Mouse (Mus musculus): ENCODE data around the gene Irs3. TPM values are rescaled to one million over a fixed set of nuclear protein-coding genes. Genes with fewer than 3 reads are reported as not detected.
A peak's percentile ranks its signal among the peaks of the same experiment; 100 is the strongest.

The Irs3 gene
- total RNA-seq, 2 experiments from 2014 or later, result 0.18 to 0.25 TPM

DNA sequence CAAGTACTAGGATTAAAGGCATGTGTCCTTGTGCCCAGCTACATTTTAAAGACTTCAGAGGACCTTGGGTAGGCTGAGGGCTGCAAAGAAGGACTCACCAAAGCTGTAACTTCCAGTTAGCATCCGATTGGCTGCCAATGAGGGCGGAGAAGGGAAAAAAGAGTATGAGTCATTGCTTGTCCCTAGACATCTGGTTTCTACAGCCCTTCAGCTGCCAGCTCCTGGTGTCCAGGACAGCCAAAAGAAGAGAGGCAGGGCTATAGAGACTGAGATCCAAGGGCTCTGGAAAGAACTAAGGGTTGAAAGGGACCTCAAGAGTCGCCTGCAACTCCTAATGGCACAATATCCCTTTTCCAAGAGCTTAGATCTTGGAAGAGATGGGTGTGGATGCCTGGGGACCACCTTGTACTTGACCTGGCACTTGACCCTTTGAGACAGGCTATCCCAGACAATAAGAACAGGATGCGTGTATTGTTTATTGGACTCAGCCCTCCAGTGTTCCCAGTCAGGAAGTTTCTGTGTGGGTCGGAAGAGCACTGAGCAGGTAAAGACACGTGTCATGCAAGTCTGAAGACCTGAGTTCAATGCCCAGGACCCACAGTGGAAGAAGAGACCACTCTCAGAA is 14.7 kb upstream of the Irs3 start:
- DNase-seq (ENCODE audit: low spot score in 2 of 2), result no peak

GRCm38 (mm10) chr5:137656977-137657376 is 11.5 kb upstream of the Irs3 start:
- DNase-seq (ENCODE audit: low spot score in 2 of 2), result peak; percentile 83 to 85

GRCm38 (mm10) chr5:137654746-137655145 is 9.2 kb upstream of the Irs3 start:
- no peak for DNase-seq (ENCODE audit: low spot score in 2 of 2)

DNA sequence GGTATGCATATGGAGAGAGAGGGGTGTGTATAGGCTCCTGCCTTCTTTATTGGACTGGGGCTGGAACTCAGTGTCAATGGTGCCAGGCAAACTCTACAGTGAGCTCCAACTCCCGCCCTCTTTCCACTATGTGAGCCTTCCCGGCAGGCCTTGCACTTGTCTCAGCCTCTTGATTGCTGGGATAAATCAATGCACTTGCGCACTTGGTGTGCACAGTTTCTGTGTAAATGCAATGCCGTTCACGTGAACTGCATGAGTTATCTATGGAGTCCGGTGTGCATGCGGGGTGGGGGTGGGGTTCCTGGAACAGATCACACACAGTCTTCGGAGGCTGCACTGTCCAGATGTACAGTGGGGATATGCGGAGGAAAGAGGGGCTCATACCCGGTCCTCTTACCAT is 7.9 kb upstream of the Irs3 start:
- no peak for DNase-seq (ENCODE audit: low spot score in 2 of 2)

DNA sequence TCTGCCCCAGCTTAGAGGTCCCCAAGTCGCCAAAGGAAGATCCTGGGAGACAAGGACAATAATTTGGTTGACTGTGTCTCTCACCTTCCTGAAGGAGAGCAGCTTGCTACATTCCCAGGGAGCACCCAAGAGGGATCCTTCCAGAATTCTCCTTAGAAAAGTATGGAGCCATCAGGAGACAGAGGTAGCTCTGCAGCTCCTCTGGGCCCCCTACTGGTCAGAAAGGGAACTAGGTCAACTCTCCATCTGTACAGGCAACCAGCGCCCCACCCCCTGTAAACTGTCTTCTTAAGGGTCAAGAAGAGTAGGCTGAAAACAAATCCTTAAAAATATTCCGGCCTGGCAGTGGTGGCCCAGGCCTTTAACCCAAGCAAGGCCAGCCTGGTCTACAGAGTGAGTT is 7.0 kb upstream of the Irs3 start:
- peak; percentile 51 to 67 for DNase-seq (ENCODE audit: low spot score in 2 of 2)

GRCm38 (mm10) chr5:137649669-137650571 is 4.4 kb upstream of the Irs3 start:
- DNase-seq (ENCODE audit: low spot score in 2 of 2), result no peak

- no peak for DNase-seq (ENCODE audit: low spot score in 2 of 2)
Measured at GRCm38 (mm10) chr5:137649251-137649650, 3.7 kb upstream of the Irs3 start.

DNA sequence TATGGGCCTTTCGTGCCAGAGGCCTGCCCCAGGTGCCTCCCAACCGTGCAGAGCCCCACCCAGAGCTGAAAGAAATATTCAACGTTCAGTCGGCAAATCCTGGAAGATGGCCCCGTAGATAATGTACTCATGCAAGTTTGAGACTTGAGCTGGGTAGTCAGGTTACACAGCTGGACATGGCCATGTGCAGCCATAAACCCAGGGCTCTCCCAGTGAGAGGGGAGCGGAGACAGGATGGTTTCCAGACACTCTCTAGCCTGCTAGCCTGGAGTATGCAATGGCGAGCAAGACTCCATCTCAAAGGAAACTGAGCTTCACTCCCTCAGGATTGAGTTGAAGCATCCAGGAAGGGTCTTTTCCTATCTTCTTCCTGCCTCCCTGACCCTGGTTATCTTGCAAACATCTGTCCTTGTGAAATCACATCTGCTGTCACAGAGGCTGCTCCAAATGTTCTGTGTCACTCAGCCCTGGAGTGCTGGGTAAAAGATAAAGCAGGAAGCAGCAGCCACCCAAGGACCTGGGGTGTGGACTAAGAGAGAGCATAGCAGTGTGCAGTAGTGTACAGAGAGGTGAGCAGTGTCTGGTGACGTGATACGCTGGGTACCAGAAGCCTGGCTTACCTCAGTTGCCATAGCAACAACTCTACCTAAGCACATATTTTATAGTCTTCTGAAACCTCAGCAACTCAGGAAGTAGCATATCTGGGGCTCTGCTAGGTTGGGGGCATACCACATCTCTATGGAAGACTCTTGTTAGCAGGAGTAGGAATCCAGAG is 2.5 kb upstream of the Irs3 start:
- no peak for DNase-seq (ENCODE audit: low spot score in 2 of 2)

DNA sequence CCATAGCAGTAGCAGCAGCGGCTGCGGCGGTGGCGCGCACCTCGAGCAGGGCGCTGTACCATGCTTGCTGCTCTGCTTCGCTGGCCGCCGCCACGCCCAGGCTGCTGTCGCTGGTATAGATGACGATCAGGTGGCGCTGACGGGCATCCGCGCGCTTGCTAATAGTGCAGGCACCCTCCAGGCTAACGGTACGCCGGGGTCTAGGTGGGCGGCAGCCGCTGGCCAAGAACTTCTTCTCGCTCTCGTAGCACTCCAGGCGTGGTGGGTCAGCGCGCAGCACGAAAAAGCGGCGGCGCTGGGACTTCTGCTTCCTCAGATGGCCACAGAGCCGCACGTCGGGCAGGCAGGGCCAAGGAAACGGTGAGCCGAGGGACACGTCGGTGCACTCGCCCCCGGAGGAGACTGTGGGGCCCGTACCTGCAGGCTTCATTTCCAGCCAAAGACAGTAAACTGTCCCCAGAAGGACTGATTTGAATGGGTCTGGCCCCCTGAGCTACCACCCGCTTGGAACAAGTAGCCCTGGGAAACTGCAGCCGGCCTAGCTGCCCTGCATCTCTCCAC is 343 bp downstream of the Irs3 start:
- no peak for DNase-seq (ENCODE audit: low spot score in 2 of 2)

- no peak for DNase-seq (ENCODE audit: low spot score in 2 of 2)
Measured at GRCm38 (mm10) chr5:137644484-137644883, 1.0 kb downstream of the Irs3 start.

DNA sequence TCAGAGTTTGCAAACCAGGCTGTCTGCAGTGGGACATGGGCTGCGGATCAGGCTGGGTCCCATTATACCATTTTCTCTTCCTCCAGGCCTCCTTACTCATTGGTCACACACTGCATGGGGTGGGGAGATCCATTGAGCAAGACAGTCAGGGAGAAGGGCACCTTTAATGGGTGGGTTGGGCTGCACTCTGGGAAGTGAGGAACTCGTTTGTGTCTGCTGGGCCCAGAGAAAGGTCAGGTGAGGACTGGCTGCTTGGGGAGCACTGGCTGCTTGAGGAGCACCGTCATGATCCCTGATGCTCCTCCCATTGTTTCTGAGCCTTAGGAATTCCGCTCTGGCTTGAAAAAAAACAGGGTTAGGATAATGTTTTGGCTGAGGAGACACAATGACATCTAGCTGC is 2.6 kb downstream of the Irs3 start:
- DNase-seq (ENCODE audit: low spot score in 2 of 2), result no peak

GRCm38 (mm10) chr5:137641054-137641453 is 4.5 kb downstream of the Irs3 start, which contains the start of gene Sap25:
Gene Sap25 (plus strand): TSS chr5:137641334.
- DNase-seq (ENCODE audit: low spot score in 2 of 2), result no peak

DNA sequence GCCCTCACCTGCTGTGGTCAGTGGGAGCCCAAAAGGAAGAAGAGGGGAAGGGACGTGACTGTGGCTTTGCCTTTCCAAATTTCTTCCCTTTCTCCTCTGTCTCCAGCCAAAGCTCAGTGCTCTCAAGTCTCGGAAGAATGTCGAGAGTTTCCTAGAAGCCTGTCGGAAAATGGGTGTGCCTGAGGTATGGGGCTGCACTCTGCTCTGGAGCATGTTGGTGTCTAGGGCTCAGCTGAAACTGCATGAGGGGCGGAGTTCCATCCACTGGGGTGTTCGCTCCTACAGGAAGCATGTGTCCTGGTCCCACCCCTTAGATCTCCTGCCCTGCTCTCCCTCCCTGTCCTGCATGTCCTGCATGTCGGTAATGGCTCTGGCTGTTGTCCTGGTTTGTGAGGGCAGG is 6.0 kb downstream of the Irs3 start:
- no peak for DNase-seq (ENCODE audit: low spot score in 2 of 2)

- no peak for DNase-seq (ENCODE audit: low spot score in 2 of 2)
Measured at GRCm38 (mm10) chr5:137633397-137634084, 12.0 kb downstream of the Irs3 start.

- no peak for DNase-seq (ENCODE audit: low spot score in 2 of 2)
Measured at GRCm38 (mm10) chr5:137631591-137631990, 13.9 kb downstream of the Irs3 start.

GRCm38 (mm10) chr5:137631171-137631570 is 14.3 kb downstream of the Irs3 start:
- no peak for DNase-seq (ENCODE audit: low spot score in 2 of 2)

GRCm38 (mm10) chr5:137630602-137631001 is 14.9 kb downstream of the Irs3 start:
- no peak for DNase-seq (ENCODE audit: low spot score in 2 of 2)

DNA sequence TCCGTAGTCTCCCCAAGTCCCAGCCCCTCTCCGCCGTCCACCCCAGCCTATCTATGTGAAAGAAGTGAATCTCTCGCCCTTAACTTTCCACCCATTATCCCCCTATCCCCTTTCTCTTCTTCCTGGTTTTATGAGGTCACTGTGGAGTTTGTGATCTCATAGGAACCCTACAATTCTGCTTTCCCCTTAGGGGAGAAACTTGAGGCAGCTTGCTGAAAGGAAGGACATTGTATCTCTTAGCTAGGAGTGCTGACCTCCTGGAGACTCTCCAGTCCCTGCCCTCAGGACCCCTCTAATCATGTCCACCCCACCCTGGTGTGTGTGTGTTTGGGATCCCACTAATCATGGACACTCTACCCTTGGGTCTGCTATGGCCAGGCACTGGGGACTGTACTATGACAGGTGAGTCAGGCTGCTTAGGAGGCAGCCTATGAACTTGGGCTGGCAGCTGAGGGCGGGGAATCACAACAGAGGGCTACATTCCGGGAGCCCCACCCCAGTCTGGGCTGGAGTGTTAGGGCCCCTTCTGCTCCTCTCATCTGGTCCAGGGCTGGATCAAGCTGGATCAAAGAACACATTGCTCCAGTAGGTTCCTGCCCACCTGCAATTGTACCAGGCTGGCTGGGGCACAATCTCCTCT is 15.5 kb downstream of the Irs3 start:
- DNase-seq (ENCODE audit: low spot score in 2 of 2), result no peak

DNA sequence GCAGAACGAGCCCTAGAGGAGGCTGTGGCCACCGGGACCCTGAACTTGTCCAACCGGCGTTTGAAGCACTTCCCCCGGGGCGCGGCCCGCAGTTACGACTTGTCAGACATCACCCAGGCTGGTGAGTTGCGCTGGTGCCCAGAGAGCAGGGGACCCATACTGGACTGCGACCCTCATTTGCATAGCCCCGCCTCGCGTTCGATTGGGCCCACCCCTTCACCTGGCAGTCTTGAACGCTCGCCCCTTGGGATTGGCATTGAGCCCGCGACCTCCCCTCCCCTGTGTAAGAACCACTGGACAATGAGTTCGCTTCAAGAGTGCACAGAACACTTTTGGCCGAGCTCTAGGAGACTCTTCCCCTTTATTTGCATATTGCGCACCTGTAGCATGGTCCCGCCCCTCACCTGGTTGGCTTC is 16.2 kb downstream of the Irs3 start:
- no peak for DNase-seq (ENCODE audit: low spot score in 2 of 2)
